Mouse (Mus musculus) midbrain, embryonic 10.5 days (tissue): ENCODE measurements around the gene Foxp1. TPM values are rescaled to one million over a fixed set of nuclear protein-coding genes. Genes with fewer than 3 reads are reported as not detected.

Source experiments
- DNase-seq: peaks from one replicate; pipeline ENCODE4 v3.0.0-alpha.2; 2017; ENCODE audit warnings: low spot score
- H3K27ac ChIP-seq: fragments of 300-500 bp; sonication (generic); replicated peaks from 2 replicates; pipeline ENCODE4 v1.5.1; 2016; ENCODE audit warnings: mild to moderate bottlenecking
- H3K27me3 ChIP-seq: fragments of 300-500 bp; sonication (generic); 2 replicates; pipeline ENCODE4 v1.6.1; 2016; ENCODE audit warnings: low read depth, mild to moderate bottlenecking; ENCODE audit not compliant: poor library complexity, severe bottlenecking
- H3K36me3 ChIP-seq: fragments of 300-500 bp; sonication (generic); 2 replicates; pipeline ENCODE4 v1.6.1; 2016; ENCODE audit warnings: mild to moderate bottlenecking, moderate library complexity
- H3K4me1 ChIP-seq: fragments of 300-500 bp; sonication (generic); 2 replicates; pipeline ENCODE4 v1.6.1; 2016
- H3K4me3 ChIP-seq: fragments of 300-500 bp; sonication (generic); 2 replicates; pipeline ENCODE4 v1.5.1; 2016; ENCODE audit warnings: mild to moderate bottlenecking, moderate library complexity
- H3K9me3 ChIP-seq: fragments of 300-500 bp; sonication (generic); replicated peaks from 2 replicates; pipeline ENCODE4 v1.6.1; 2016; ENCODE audit warnings: mild to moderate bottlenecking
- WGBS: fragments of 180-500 bp; shearing (Covaris S2); methylation state at CpG from one replicate; pipeline ENCODE4 v1.1.7; 2016; 5-methylcytosine and 5-hydroxymethylcytosine counted together
- polyA plus RNA-seq: library from polyadenylated mRNA; unstranded; fragments of >200 nt; fragmentation: Nextera tagmentation; extraction: Ambion mirVana; gene quantifications from 2 replicates; pipeline ENCODE4 v1.2.1, GENCODE M21; 2016

Foxp1 gene
- polyA plus RNA-seq, 1 experiment from 2014 or later: 63.7 TPM

DNA sequence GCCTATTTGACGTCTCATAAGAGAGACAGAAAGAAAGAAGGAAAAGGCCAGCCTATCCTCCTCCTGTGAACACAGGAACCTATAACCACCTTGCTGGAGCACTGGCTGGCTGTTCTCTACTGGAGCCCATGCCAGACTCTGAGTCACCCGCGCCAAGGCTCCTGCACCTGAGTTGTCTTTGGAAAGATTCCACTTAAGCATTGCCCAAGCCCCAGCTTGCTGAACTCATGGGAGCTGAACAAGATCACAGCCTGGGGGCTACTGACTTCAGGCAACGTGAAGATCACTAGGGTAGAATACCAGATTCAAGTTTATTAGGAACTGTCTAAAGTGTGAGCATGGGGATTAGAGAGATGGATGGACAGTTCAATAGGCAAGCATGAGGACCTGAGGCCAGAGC lies 437.6 kb downstream of the Foxp1 start:
- H3K4me1 ChIP-seq: peaks cover 22% of the 10 kb centered on the region
- DNase-seq: no peak
- no peaks in the 10 kb centered on the region for H3K9me3 ChIP-seq
- WGBS: 96% methylated on average over 4 of the region's 4 CpGs
- H3K4me3 ChIP-seq: no peak overlapping the region
- no peaks in the 10 kb centered on the region for H3K27me3 ChIP-seq
- no peak overlapping the region for H3K27ac ChIP-seq
- H3K36me3 ChIP-seq: no peaks in the 10 kb centered on the region

DNA sequence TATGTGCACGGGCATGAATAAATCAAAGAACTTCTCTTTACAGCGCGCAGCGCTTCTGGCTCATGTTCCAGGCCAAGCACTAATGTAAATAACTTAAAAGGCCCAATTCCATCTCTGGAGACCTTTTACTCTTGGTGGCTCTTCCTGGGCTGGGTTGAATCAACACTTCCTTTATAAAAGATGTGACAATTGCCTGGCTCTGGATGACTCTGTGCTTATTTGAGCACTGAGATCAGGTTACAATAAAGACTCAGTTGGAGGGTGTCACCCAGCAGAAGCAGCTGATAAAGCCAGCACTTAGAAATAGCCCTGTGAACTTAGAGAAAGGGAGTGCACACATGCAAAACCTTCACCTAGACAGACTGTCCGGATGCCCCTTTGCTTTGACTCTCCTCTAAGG lies 441.3 kb downstream of the Foxp1 start:
- WGBS: 62% methylated on average over 5 of the region's 5 CpGs
- no peak overlapping the region for H3K4me3 ChIP-seq
- no peaks in the 10 kb centered on the region for H3K9me3 ChIP-seq
- H3K4me1 ChIP-seq: peaks cover 24% of the 10 kb centered on the region
- H3K36me3 ChIP-seq: no peaks in the 10 kb centered on the region
- no peak overlapping the region for H3K27ac ChIP-seq
- H3K27me3 ChIP-seq: no peaks in the 10 kb centered on the region
- no peak for DNase-seq

DNA sequence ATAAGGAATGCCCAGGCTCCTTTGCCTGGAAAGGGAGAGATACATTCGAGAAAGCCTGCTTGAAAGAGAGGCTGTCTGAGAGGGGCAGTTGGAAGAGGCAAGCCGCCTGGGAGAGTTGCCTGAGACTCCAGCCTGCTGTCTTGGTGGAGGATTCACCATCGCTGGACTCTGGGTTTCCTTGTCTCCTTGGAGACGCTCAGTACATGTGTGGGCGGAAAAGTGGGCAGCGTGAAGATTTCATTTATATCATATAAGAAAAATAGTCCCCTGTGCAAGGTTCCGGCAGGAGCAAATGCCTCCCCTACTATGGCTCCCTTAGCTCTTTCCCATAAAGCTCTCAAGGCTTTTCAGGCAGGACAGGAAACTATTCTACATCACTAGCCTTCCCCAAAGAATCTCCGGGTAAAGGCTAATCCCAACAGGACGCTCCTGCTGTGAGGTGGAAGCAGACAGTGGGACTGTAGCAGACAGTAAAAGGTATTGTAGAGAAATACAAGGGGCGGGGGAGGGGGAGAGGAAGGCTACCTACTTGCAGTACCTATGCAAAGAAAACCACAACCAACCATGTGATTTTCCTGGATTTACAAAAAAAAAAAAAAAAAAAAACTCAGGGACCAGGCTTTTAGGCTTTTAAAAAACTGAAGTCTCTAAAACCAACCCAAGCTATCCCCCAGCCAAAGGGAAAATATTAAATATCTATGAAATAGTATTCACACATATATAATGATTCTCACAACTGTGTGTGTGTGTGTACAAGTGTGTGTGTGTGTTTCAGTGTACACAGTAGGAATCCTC lies 443.3 kb downstream of the Foxp1 start:
- no peaks in the 10 kb centered on the region for H3K27me3 ChIP-seq
- no peak overlapping the region for H3K4me3 ChIP-seq
- H3K9me3 ChIP-seq: peaks cover 13% of the 10 kb centered on the region
- H3K27ac ChIP-seq: 0 out of 2 replicates have a peak overlapping the region, but pooled peaks have one; percentile 28
- peaks cover 24% of the 10 kb centered on the region for H3K4me1 ChIP-seq
- peaks cover 17% of the 10 kb centered on the region for H3K36me3 ChIP-seq
- DNase-seq: no peak
- WGBS: 38% methylated on average over 10 of the region's 10 CpGs

DNA sequence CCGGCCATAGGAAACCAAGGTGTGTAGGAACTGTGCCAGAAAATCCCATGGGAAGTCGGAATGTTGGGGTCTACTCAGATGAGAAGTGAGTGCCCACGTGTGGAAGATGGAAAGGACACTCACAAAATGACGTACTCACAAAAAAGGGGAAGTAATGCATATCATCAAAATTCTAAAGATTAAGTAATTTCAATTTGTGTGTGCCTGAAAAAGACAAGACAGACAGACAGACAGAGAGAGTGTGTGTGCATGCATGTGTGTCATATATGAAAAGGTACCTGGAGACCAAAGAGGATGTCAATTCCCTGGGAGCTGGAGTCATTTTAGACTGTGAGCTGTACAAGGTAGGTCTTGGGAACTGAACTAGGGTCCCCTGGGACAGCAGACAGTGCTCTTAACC lies 444.4 kb downstream of the Foxp1 start:
- peaks cover 31% of the 10 kb centered on the region for H3K4me1 ChIP-seq
- peaks cover 13% of the 10 kb centered on the region for H3K9me3 ChIP-seq
- peaks cover 18% of the 10 kb centered on the region for H3K36me3 ChIP-seq
- H3K27ac ChIP-seq: no peak overlapping the region
- 91% methylated on average over 4 of the region's 4 CpGs for WGBS
- H3K4me3 ChIP-seq: no peak overlapping the region
- no peaks in the 10 kb centered on the region for H3K27me3 ChIP-seq
- DNase-seq: no peak

DNA sequence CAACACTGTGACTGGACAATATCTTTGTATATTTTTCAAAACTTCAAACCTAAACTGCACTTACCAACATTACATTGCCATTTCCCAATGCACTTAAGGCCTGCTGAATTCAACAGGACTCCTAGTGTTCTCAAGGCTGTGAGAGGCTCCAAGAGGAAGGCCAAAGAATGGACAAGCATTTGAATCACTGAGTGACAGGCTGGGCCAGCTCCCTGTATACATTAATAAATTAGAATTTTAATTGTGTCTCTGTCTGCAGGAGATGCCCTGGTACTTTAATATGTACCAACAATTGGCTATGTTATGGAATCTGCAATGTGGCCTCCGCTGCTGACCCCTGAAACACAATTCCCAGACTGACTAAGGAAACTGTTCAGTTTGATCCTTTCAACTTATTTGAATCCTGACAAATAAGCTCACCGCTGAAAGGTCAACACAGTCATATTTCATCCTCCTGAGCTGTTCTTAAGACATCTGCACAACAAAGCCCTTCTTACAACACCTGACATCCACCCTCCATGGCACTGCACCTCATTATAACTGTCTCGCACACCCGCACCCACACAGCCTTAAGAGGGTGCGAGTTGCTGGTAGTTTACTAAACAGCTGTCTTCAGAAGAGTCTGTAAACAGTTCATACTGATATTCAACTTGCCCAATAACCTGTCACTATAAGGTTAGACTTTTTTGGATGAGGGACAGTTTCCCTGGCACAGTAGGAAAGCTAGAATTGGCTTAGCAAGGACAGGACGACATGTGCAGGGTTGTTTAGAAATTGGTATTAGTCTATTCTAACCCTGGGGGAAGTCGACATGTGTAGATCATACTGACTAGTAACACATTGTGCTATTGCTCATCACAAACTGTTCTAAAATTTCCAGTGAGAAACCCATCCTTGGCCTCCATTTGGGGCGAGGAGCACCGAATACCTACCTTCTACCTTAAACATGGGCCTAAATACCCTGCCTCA lies 448.9 kb downstream of the Foxp1 start:
- peaks cover 21% of the 10 kb centered on the region for H3K4me1 ChIP-seq
- peaks cover 13% of the 10 kb centered on the region for H3K9me3 ChIP-seq
- no peaks in the 10 kb centered on the region for H3K27me3 ChIP-seq
- H3K4me3 ChIP-seq: no peak overlapping the region
- peak overlapping the region; percentile 67; the same call in 1 of the 2 replicates for H3K27ac ChIP-seq
- WGBS: 90% methylated on average over 9 of the region's 9 CpGs
- H3K36me3 ChIP-seq: peaks cover 18% of the 10 kb centered on the region
- no peak for DNase-seq

DNA sequence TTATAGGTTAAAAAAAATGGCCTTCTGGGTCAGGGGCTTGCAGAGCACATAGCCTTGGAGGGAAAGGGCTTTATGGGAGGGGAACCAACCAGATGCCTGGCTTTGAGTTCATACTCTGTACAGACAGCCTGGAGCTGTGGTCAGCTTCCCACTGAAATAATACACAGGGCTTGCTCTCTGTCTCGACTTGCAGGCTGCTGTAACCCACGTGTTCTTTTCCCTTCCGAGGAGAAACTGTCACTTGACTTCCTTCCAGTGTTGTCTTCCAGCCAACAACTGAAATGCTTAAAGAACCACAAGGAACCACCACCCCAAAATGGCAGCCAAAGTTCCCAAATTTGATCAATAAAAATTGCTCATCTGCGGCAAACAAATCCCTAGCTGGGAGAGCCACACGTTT lies 451.8 kb downstream of the Foxp1 start:
- Histone ChIP-seq H3K27me3 (no peaks in the 10 kb centered on the region), H3K4me3 (no peak overlapping the region), H3K36me3 (peaks cover 16% of the 10 kb centered on the region), H3K4me1 (peaks cover 30% of the 10 kb centered on the region), H3K27ac (no peak overlapping the region), H3K9me3 (peaks cover 12% of the 10 kb centered on the region)
- WGBS: 86% methylated on average over 5 of the region's 5 CpGs
- DNase-seq: no peak

DNA sequence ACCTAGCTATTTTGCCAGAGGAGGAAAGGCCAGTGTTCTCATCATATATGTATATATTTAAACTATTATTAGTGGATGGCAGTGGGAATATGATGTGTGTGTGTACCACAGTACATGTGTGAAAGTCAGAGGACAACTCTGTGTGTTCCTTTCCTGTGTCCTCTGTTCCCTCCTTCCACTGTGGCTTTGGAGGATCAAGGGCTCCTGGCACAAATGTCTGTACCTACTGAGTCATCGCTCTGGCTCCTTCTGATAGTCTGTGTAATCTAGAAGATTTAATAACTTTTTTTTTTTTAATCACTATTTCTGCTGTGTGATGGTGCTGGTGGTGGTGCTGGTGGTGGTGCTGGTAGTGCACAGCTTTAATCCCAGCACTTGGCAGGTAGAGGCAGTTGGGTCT lies 452.8 kb downstream of the Foxp1 start:
- DNase-seq: no peak
- Histone ChIP-seq H3K9me3 (peaks cover 2% of the 10 kb centered on the region; the same call in 1 of the 2 replicates), H3K36me3 (peaks cover 6% of the 10 kb centered on the region), H3K27me3 (no peaks in the 10 kb centered on the region), H3K4me3 (no peak overlapping the region), H3K27ac (no peak overlapping the region), H3K4me1 (peaks cover 36% of the 10 kb centered on the region)
- WGBS: 89% methylated on average over 1 of the region's 1 CpGs

DNA sequence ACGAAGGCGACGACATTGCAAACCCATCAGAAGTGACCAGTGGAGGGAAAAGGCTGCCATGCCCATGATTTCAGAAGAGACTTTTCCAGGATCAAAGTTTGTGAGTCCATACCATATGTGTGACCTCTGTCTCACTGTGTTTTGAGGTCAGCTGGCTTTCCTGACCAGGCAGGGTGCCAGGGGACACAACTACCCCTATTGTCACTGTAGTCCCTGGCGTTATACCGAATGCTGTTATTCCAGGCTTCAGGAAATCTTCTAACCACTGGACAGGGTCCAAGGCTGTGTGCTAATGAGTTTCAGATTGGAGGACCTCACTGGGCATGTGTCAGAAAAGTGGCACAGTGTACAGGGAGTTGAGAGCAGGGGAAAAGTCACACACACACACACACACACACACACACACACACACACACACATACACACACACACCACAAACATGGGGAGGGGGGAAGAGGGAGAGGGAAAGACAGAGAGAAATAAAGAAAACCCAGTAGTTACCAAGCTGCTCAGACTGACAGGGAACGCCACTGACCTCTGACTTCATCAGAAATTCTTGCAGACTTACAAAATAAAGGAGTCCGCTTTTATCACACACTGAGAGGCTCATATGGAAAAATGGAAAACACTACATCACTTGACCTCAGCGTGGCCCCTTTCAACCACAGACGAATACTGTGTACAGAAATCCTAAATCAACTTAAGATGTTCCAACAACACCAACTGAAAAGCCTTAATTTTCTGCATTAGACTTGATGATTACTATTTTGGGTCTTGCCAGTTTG lies 456.8 kb downstream of the Foxp1 start:
- Histone ChIP-seq H3K4me1 (peaks cover 22% of the 10 kb centered on the region), H3K9me3 (no peaks in the 10 kb centered on the region), H3K27me3 (no peaks in the 10 kb centered on the region), H3K36me3 (no peaks in the 10 kb centered on the region), H3K27ac (no peak overlapping the region; the same call in 1 of the 2 replicates), H3K4me3 (no peak overlapping the region)
- no peak for DNase-seq
- WGBS: 70% methylated on average over 9 of the region's 9 CpGs

DNA sequence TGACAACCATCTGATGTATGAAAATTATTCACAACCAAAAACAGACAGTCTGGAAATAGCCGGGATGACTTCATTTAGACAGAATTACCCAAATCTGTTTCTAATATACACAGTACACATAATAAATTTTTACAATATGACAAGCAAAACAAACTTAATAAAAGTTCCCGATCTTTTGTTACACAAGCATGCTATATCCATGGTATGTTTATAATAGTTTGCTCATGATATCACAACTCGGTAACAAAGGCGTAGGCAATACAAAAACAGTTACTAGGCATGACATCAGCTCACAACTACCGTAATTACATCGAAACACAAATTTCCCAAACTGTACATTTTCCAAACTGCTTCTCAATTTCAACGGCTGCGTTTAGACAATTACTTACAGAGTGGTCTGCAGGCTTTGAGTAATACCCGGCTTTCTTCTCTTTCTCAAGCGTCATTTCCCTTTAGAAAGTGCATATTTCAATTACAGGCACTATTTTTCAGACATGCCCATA lies 458.5 kb downstream of the Foxp1 start:
- 93% methylated on average over 10 of the region's 10 CpGs for whole genome bisulfite sequencing
- Histone ChIP-seq H3K27ac (no peak overlapping the region), H3K4me3 (no peak overlapping the region), H3K9me3 (no peaks in the 10 kb centered on the region), H3K27me3 (no peaks in the 10 kb centered on the region), H3K36me3 (no peaks in the 10 kb centered on the region), H3K4me1 (peaks cover 22% of the 10 kb centered on the region)
- no peak for DNase-seq

DNA sequence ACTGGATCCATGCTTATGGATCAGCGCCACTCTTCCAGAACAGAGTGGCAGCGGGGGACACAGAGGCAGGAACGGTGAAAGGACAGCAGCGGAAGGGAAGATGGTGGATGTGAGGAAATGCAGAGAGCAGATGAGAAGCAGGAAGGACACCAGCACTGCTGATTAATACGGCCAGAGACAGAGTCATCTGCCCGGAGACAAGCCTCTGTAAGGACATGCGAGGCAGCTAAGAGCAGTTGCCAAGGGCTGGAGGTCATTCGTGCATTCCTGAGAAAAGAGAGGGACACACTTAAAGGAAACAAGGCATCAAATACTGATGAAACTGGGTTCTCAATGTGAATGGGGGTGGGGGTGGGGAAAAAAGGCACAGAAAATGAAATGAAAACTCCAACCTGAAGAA lies 459.6 kb downstream of the Foxp1 start:
- Histone ChIP-seq H3K4me1 (peaks cover 22% of the 10 kb centered on the region), H3K27me3 (no peaks in the 10 kb centered on the region), H3K4me3 (no peak overlapping the region), H3K27ac (no peak overlapping the region), H3K36me3 (no peaks in the 10 kb centered on the region), H3K9me3 (no peaks in the 10 kb centered on the region)
- WGBS: 92% methylated on average over 8 of the region's 8 CpGs
- no peak for DNase-seq

DNA sequence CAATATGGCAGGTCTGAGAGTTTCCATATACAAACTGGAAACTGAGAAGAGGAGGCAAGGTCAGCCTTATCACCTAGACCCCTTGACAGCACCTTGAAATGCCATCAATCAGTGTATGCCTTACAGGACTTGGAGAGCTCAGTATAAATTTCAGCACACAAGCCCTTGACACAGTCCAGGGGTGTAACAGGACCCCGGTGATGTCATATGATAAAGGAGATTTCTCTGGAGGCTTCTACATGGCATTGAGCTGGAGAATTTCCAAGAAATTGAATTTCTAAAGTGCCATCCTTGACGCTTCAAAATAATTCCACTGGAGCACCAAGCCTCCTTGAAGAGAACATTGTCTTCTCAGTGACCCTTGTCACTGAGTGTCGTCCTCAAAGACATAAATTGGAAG lies 463.8 kb downstream of the Foxp1 start:
- Histone ChIP-seq H3K27me3 (no peaks in the 10 kb centered on the region), H3K4me1 (0 out of 2 replicates have a peak, but pooled peaks cover 6% of the 10 kb centered on the region), H3K27ac (no peak overlapping the region), H3K4me3 (no peak overlapping the region), H3K9me3 (no peaks in the 10 kb centered on the region), H3K36me3 (no peaks in the 10 kb centered on the region)
- no peak for DNase-seq
- 88% methylated on average over 3 of the region's 3 CpGs for WGBS

DNA sequence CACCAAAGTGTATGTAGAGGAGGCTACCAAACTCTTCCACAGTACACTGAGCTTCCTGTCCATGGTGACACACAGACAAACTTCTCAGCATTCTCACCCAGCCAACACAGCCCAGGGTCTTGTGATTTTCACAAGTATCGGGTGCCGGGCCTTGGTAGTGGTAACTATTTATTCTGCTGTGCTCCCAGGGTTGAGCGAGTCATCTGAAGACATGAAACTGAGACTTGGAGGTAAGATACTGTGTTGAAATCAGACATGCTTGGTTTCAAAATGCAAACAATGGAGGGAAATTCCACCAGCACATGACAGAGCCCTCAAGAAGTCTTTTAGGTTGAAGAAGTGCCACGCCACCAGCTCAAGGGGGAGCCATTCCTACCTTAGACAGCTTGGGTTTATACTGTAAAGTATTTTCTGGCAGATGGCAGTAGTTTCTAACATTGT lies 465.4 kb downstream of the Foxp1 start:
- H3K4me1 ChIP-seq: no peaks in the 10 kb centered on the region
- DNase-seq: no peak
- 95% methylated on average over 4 of the region's 4 CpGs for WGBS
- no peaks in the 10 kb centered on the region for H3K27me3 ChIP-seq
- no peaks in the 10 kb centered on the region for H3K9me3 ChIP-seq
- H3K27ac ChIP-seq: no peak overlapping the region
- no peaks in the 10 kb centered on the region for H3K36me3 ChIP-seq
- H3K4me3 ChIP-seq: no peak overlapping the region
